Mouse (Mus musculus): Measurements from ENCODE around the gene Dgcr2.

DNA sequence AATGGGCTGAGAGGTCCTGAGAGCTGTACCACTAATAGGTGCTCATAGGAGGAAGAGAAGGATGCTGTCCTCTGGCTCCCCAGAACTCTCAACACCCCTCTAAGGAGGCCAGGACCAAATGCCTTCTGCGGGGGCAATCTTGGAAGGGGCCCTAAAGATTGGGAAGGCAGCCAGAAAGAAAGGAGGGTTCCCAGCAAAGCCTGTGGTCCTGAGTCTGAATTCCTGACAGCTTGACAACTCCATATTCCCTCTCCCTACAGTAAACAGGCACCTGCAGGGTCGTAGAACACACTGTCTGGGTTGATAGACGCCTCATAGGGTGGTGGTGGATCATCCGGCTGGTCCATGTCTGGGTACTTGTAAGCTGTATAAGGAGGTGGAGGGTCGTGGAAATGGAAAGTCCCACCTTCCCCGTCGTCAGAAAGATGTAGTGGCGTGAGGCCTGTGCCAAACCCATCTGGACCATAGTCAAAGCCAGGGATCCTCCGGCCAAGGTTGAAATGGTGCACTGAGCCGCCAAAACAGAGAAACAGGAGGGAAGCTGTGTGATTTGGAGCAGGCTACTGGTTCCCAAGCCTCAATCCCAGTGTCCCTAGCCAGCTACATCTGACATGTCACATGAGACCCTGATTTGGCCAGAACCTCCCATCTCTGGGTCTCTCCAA, 54.5 kb downstream of the Dgcr2 start:
- TF ChIP-seq GATA1 (IDR thresholded peaks at IDR 0.05; ENCODE audit: borderline replicate concordance, low read length) (no peak), FLI1 (IDR thresholded peaks at IDR 0.05; ENCODE audit: low read length) (no peak)
